Mouse (Mus musculus) kidney, embryonic 16.5 days (tissue): ENCODE measurements at regions not wholly inside any gene's neighbourhood (a gene's known extent, or its start where the extent isn't known, plus 50 kb on each side); places are given as distances from the start of the nearest gene placed in this dataset. TPM values are rescaled to one million over a fixed set of nuclear protein-coding genes. Genes with fewer than 3 reads are reported as not detected.

Source experiments
- ATAC-seq: fragments of 200-750 bp; cut with Nextera tagmentation; 2 replicates; pipeline ENCODE4 v1.8.0; 2017; ENCODE audit warnings: moderate TSS enrichment; ENCODE audit not compliant: low FRiP score, low TSS enrichment
- H3K27ac ChIP-seq: fragments of 300-500 bp; sonication (generic); 2 replicates; pipeline ENCODE4 v1.5.1; 2014; ENCODE audit warnings: low read length
- H3K27me3 ChIP-seq: fragments of 300-500 bp; sonication (generic); 2 replicates; pipeline ENCODE4 v1.6.1; 2014; ENCODE audit warnings: low read length, control low read depth, mixed read lengths; ENCODE audit not compliant: insufficient read depth
- H3K36me3 ChIP-seq: fragments of 300-500 bp; sonication (generic); 2 replicates; pipeline ENCODE4 v1.6.1; 2014; ENCODE audit warnings: low read length, control low read depth, mixed read lengths; ENCODE audit not compliant: insufficient read depth
- H3K4me1 ChIP-seq: fragments of 300-500 bp; sonication (generic); 2 replicates; pipeline ENCODE4 v1.6.1; 2014; ENCODE audit warnings: low read length, control low read depth, mixed read lengths; ENCODE audit not compliant: insufficient read depth
- H3K4me2 ChIP-seq: fragments of 300-500 bp; sonication (generic); replicated peaks from 2 replicates; pipeline ENCODE4 v1.6.1; 2014; ENCODE audit warnings: low read depth, low read length
- H3K4me3 ChIP-seq: fragments of 300-500 bp; sonication (generic); 2 replicates; pipeline ENCODE4 v1.5.1; 2014; ENCODE audit warnings: mild to moderate bottlenecking, low read length
- H3K9ac ChIP-seq: fragments of 300-500 bp; sonication (generic); replicated peaks from 2 replicates; pipeline ENCODE4 v1.6.1; 2014; ENCODE audit warnings: low read length
- H3K9me3 ChIP-seq: fragments of 300-500 bp; sonication (generic); 2 replicates; pipeline ENCODE4 v1.6.1; 2016; ENCODE audit warnings: low read length, control low read depth
- WGBS: fragments of 180-500 bp; shearing (Covaris S2); extraction: QIAGEN DNeasy Blood & Tissue Kit; methylation state at CpG from one replicate; pipeline ENCODE4 v1.1.7; 2014; 5-methylcytosine and 5-hydroxymethylcytosine counted together
- microRNA-seq: library from miRNA; unstranded; fragments of <30 nt; microRNA quantifications from one replicate; pipeline ENCODE4, GENCODE M21; 2016

DNA sequence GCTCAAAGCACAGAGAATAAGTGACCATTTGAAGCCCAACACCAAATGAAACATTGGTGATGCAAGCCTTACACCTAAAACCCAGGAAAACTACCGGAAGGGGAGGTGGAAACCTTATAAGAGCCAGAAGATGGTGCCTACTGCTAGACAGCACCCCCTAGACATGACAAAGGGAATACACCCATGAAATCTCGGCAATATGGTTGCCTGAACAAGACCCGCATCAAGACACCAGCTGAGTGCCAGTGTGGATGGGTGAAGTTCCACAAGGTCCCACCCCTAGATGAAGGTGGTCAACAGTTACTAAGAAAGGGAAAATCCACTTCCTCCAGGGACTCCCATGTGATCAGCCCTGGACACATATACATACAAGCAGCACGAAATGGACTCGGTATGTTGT lies 64.2 kb upstream of the Paip1 start:
- no peaks in the 10 kb centered on the region for H3K4me1 ChIP-seq
- ATAC-seq, result no peak
- no peak overlapping the region for H3K4me2 ChIP-seq
- no peak overlapping the region for H3K27ac ChIP-seq
- H3K27me3 ChIP-seq, result no peaks in the 10 kb centered on the region
- WGBS, result 89% methylated on average over 5 of the region's 5 CpGs
- no peak overlapping the region for H3K4me3 ChIP-seq
- no peaks in the 10 kb centered on the region for H3K9me3 ChIP-seq
- H3K36me3 ChIP-seq, result peaks cover 27% of the 10 kb centered on the region
- H3K9ac ChIP-seq, result no peak overlapping the region

GRCm38 (mm10) chr13:119367544-119367943 lies 60.9 kb upstream of the Paip1 start:
- no peak for ATAC-seq
- Histone ChIP-seq H3K4me2 (no peak overlapping the region), H3K9me3 (no peaks in the 10 kb centered on the region), H3K4me3 (no peak overlapping the region), H3K27ac (no peak overlapping the region), H3K4me1 (no peaks in the 10 kb centered on the region), H3K9ac (no peak overlapping the region), H3K36me3 (peaks cover 27% of the 10 kb centered on the region), H3K27me3 (no peaks in the 10 kb centered on the region)
- 79% methylated on average over 5 of the region's 5 CpGs for WGBS

- Histone ChIP-seq H3K4me2 (no peak overlapping the region), H3K4me1 (no peaks in the 10 kb centered on the region), H3K27ac (no peak overlapping the region), H3K36me3 (peaks cover 28% of the 10 kb centered on the region), H3K9ac (no peak overlapping the region), H3K27me3 (no peaks in the 10 kb centered on the region), H3K9me3 (no peaks in the 10 kb centered on the region), H3K4me3 (no peak overlapping the region)
- ATAC-seq, result 0 out of 2 replicates have a peak, but pooled peaks have one; percentile 54
- 56% methylated on average over 5 of the region's 5 CpGs for WGBS
These were observed 49.9 kb upstream of the Paip1 start for GRCm38 (mm10) chr13:119378404-119379037.

Small RNA genes lying in the stretch of these regions (microRNA-seq; reads per million reads assigned to microRNA genes)
- gene Gm44488, result not detected
